Mouse (Mus musculus) limb, embryonic 10.5 days (tissue): ENCODE results near the gene Hpf1. TPM values are rescaled to one million over a fixed set of nuclear protein-coding genes. Genes with fewer than 3 reads are reported as not detected.
A peak's percentile ranks its signal among the peaks of the same experiment; 100 is the strongest.

Experiments
- DNase-seq: peaks from one replicate; pipeline ENCODE4 v3.0.0-alpha.2; 2017; ENCODE audit warnings: low spot score
- H3K27ac ChIP-seq: fragments of 300-500 bp; sonication (generic); 2 replicates; pipeline ENCODE4 v1.5.1; 2016; ENCODE audit warnings: mild to moderate bottlenecking
- H3K27me3 ChIP-seq: fragments of 300-500 bp; sonication (generic); 2 replicates; pipeline ENCODE4 v1.6.1; 2016; ENCODE audit warnings: low read depth, mild to moderate bottlenecking; ENCODE audit not compliant: poor library complexity, severe bottlenecking
- H3K36me3 ChIP-seq: fragments of 300-500 bp; sonication (generic); 2 replicates; pipeline ENCODE4 v1.6.1; 2016; ENCODE audit warnings: mild to moderate bottlenecking, moderate library complexity
- H3K4me1 ChIP-seq: fragments of 300-500 bp; sonication (generic); 2 replicates; pipeline ENCODE4 v1.6.1; 2016
- H3K4me3 ChIP-seq: fragments of 300-500 bp; sonication (generic); 2 replicates; pipeline ENCODE4 v1.5.1; 2016; ENCODE audit warnings: mild to moderate bottlenecking, moderate library complexity
- H3K9me3 ChIP-seq: fragments of 300-500 bp; sonication (generic); replicated peaks from 2 replicates; pipeline ENCODE4 v1.6.1; 2016; ENCODE audit warnings: mild to moderate bottlenecking
- WGBS: fragments of 180-500 bp; shearing (Covaris S2); methylation state at CpG from one replicate; pipeline ENCODE4 v1.1.7; 2016; 5-methylcytosine and 5-hydroxymethylcytosine counted together
- polyA plus RNA-seq: library from polyadenylated mRNA; unstranded; fragments of >200 nt; fragmentation: Nextera tagmentation; extraction: Ambion mirVana; gene quantifications from 2 replicates; pipeline ENCODE4 v1.2.1, GENCODE M21; 2016

Gene Hpf1
- polyA plus RNA-seq, 1 experiment from 2014 or later = 116 TPM

DNA sequence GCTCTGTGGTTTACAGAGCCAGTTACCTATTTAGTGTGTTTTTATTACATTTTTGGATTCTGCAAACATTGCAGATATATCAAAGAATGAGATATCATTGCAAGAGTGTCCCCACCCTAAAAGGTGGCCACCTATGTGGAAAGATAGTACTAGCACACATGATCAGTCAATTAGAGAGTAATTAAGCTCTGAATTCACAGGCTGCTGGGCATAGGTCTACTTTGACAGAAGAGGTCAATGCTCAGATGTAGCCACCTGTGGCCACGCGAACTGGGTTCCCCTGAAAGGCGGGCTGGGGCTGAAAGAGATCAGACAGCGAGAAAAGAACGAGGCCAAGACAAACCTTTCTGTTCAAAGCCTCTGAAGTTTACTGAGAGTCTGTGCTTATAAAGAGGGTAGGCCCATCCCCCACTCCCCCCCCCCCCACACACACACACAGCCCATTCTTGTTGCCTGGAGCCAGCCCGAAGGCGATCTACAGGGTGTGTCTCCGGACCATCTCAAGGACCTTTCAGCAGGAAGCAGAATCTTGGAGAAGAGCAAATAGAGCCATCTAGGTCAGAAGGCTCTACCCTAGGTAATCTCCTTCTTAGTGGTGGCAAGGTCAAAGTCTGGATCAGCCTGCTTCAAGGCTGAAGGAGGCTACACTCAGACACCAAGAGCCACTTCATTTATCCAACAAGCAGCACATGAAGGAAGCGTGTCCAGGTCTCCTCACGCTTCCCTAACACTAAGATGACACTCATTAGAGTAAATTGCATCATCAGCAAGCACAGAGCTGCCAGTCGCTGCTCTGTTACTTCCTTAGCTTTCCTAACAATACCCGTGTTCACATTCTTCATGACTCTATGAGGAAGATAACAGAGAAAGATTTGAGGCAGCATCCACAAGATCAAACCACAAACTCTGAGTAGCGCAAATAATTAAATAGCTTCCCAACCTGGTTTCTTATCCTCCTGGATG, 19.7 kb upstream of the Hpf1 start:
- Histone ChIP-seq H3K9me3 (no peaks in the 10 kb centered on the region), H3K27ac (no peak overlapping the region), H3K36me3 (no peaks in the 10 kb centered on the region), H3K4me1 (peaks cover 4% of the 10 kb centered on the region), H3K4me3 (no peak overlapping the region), H3K27me3 (no peaks in the 10 kb centered on the region)
- 90% methylated on average over 13 of the region's 13 CpGs for WGBS
- DNase-seq = no peak

DNA sequence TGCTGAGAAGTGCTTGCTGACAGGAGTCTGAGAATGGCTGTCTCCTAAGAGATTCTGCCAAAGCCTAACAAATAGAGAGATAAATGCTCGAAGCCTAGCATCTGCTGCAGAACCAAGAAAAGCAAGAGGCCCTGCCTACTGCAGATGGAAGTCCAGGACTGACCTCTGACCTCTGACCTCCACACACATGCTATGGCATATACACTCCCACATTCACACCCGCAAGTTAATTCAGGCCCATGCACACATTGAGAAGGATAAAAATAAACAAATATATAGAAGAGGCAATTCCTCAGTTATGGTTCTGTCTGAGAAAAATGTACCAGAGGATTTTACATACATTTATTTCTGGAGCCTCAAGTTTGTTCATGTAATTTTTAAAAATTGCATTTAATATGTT, 11.6 kb upstream of the Hpf1 start:
- WGBS = 74% methylated on average over 2 of the region's 2 CpGs
- no peaks in the 10 kb centered on the region for H3K9me3 ChIP-seq
- no peaks in the 10 kb centered on the region for H3K36me3 ChIP-seq

DNA sequence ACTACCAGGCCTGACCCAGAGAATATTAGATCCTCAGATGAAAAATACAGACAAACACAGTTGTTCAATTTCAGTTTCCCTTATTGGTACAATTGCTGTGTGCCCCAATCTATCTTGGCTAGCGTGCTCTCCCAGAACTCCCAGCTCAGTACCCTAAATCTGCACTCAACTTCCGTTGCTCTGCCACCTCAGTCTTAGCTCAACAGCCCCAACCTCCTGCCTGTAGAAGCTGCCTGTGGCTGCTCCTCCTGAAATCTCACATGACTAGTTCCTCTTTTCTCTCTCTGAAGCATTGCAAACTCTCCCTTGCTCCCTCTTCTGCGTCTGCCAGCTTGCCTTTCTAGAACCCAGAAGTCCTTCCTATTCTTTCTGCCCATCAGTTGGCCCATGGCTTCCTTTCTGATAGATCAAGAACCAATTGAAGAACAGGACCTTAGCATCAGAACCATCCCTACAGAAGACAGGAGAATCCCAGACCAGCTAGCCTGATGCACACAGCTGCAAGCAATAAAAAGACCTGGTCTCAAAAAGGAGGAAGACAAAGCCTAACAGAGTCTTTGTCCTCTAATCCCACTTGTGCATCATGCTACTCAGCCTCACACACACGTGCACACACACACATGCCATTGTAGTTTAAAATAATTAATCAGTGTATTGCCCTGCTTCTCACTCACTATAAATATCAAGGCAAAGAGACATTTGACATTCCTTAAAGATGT, 6.6 kb upstream of the Hpf1 start:
- Histone ChIP-seq H3K4me3 (no peak overlapping the region), H3K27me3 (no peaks in the 10 kb centered on the region), H3K4me1 (peaks cover 4% of the 10 kb centered on the region; the same call in 1 of the 2 replicates), H3K27ac (no peak overlapping the region), H3K36me3 (no peaks in the 10 kb centered on the region), H3K9me3 (no peaks in the 10 kb centered on the region)
- WGBS = 79% methylated on average over 4 of the region's 4 CpGs
- DNase-seq = no peak

More for the DNA sequence above, 11.6 kb upstream of the Hpf1 start:
- no peak for DNase-seq
- H3K27me3 ChIP-seq = no peaks in the 10 kb centered on the region
- H3K4me3 ChIP-seq = no peak overlapping the region
- H3K4me1 ChIP-seq = peaks cover under 1% of the 10 kb centered on the region; the same call in 1 of the 2 replicates
- H3K27ac ChIP-seq = no peak overlapping the region

DNA sequence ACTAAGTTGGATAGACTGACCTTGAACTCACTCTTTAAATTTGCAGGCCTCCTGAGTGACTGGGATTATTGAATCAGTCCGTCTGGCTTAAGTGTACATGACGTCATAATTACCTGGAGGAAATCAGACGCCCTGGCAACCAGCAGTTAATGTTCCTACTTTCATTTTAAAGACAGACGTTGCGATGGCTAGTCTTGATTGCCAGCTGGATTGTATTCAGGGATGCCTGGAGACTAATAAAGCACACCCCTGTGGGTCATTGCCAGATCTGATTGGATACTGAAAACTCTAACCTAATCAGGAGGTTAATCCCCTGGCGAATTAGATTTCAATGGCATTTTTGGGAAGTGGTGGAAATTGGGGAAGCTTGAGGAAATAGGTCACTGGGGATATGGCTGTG, 3.5 kb upstream of the Hpf1 start:
- H3K4me1 ChIP-seq = peaks cover 14% of the 10 kb centered on the region
- 51% methylated on average over 6 of the region's 6 CpGs for WGBS
- H3K27ac ChIP-seq = no peak overlapping the region
- H3K4me3 ChIP-seq = no peak overlapping the region
- no peaks in the 10 kb centered on the region for H3K36me3 ChIP-seq
- no peaks in the 10 kb centered on the region for H3K9me3 ChIP-seq
- DNase-seq = no peak
- no peaks in the 10 kb centered on the region for H3K27me3 ChIP-seq

DNA sequence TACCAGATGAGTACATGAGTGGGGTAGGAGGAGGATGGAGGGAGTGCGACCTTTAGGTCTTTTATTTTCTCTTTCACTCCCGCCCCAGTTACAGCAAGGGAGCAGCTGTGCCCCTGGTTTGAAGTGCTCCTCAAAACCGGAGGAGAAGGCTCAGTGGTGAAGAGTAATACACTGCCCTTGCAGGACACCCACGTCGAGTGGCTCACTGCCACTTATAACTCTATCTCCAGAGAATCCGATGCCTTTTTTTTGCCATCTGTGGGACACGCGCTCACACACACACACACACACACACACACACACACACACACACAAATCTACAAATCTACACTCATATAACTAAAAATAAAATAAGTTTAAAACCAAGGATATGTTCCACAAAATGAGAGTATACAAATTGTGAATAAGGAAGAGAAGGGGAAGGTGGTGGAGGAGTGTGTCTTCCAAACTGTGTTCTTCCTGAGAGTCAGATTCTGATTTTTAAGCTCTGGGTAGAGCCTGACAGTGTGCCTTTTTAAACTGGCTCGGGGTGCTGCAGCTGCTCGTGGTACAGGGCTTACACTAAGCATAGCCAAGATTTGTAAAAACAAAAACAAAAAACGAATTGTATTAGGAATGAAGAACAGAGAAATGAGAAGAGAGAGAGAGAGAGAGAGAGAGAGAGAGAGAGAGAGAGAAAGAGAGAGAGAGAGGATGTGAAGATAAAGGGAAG, 931 bp upstream of the Hpf1 start:
- peaks cover 16% of the 10 kb centered on the region for H3K36me3 ChIP-seq
- H3K4me1 ChIP-seq = peaks cover 20% of the 10 kb centered on the region
- WGBS = 85% methylated on average over 11 of the region's 11 CpGs
- peak overlapping the region; percentile 90; the same call in 1 of the 2 replicates for H3K27ac ChIP-seq
- H3K9me3 ChIP-seq = no peaks in the 10 kb centered on the region
- DNase-seq = no peak
- peak overlapping the region; percentile 76; the same call in 1 of the 2 replicates for H3K4me3 ChIP-seq
- H3K27me3 ChIP-seq = no peaks in the 10 kb centered on the region

DNA sequence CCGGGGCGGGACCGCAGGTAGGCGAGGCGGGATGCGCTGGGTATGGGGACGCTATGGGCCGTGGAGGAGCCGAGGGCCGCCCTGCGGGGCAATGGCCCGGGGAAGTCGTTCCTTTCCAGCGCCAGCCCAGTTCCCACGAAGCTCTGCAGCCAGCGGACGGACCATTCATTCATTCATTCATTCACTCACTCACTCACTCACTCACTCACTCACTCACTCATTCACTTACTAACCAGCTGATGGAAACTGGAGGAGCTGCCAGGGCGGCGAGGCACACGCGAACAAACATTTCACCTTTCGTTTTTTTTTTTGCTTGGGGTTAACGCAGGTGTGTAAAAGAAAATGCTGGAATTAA, 279 bp downstream of the Hpf1 start:
- Histone ChIP-seq H3K27ac (peak overlapping the region; percentile 90), H3K4me1 (peaks cover 20% of the 10 kb centered on the region), H3K4me3 (peak overlapping the region; percentile 76), H3K9me3 (no peaks in the 10 kb centered on the region), H3K27me3 (no peaks in the 10 kb centered on the region), H3K36me3 (peaks cover 28% of the 10 kb centered on the region)
- WGBS = 2% methylated on average over 23 of the region's 23 CpGs
- DNase-seq = no peak

DNA sequence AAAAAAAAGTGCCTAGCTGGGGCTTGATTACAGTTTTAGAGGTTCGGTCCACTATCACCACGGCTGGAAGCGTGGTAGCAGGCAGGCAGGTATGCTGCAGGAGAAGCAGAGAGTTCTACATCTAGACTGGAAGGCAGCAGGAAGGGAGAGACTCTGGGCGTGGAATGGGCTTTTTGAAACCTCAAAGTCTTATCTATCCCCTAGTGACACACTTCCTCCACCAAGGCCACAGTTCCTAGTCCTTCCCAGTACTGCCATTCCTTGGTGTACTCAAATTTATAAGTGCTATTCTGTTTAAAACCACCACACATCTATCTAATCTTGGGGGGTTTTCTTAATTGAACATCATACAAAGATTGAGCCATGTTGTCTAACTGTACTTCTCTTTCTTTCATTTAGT, 1.5 kb downstream of the Hpf1 start:
- H3K27me3 ChIP-seq = no peaks in the 10 kb centered on the region
- H3K4me1 ChIP-seq = peaks cover 19% of the 10 kb centered on the region
- no peak overlapping the region for H3K27ac ChIP-seq
- 95% methylated on average over 4 of the region's 4 CpGs for WGBS
- no peaks in the 10 kb centered on the region for H3K9me3 ChIP-seq
- peaks cover 39% of the 10 kb centered on the region for H3K36me3 ChIP-seq
- no peak for DNase-seq
- peak overlapping the region; percentile 76; the same call in 1 of the 2 replicates for H3K4me3 ChIP-seq

DNA sequence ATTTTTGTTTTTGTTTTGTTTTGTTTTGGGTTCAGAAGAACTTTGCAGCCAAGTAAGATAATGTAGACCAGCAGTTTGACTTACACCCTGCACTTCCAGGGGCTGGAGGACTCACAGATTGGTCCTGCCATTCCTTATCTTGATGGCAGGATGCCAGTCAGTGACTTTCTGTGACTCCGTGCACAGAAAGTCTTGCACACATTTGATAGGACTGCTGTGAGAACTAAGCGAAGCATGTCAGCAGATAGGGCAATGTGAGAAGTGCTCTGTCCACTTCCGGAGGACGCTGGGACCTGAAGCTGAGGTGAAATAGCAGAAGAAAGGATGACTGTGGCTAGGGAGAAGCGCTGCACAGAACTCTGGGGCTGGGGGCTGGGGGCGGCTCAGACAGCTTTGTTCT, 5.7 kb downstream of the Hpf1 start:
- H3K9me3 ChIP-seq = no peaks in the 10 kb centered on the region
- DNase-seq = no peak
- peaks cover 72% of the 10 kb centered on the region for H3K36me3 ChIP-seq
- H3K27me3 ChIP-seq = no peaks in the 10 kb centered on the region
- H3K27ac ChIP-seq = no peak overlapping the region
- H3K4me3 ChIP-seq = no peak overlapping the region
- WGBS = 94% methylated on average over 6 of the region's 6 CpGs
- peaks cover 14% of the 10 kb centered on the region for H3K4me1 ChIP-seq

DNA sequence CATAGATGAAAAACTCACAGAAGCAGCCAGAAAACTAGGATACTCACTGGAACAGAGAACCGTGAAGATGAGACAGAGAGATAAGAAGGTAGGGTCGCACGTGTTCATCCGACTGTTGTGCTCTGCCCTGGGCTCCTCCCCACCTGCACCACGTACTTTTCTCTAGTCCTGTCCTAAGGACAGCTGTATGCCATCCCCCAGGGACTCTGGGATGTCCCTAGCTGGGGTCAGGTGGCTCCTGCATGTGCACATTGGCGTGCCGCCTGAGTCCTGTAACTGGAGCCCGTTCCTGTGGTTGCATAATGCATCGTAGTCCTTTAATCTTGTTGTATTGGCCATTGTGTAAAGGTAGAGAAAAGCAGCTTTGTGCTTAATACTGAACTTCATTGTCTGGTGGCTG, 9.9 kb downstream of the Hpf1 start:
- no peak overlapping the region for H3K27ac ChIP-seq
- peaks cover 76% of the 10 kb centered on the region for H3K36me3 ChIP-seq
- no peaks in the 10 kb centered on the region for H3K27me3 ChIP-seq
- no peaks in the 10 kb centered on the region for H3K4me1 ChIP-seq
- H3K9me3 ChIP-seq = no peaks in the 10 kb centered on the region
- DNase-seq = no peak
- 90% methylated on average over 9 of the region's 9 CpGs for WGBS
- no peak overlapping the region for H3K4me3 ChIP-seq

DNA sequence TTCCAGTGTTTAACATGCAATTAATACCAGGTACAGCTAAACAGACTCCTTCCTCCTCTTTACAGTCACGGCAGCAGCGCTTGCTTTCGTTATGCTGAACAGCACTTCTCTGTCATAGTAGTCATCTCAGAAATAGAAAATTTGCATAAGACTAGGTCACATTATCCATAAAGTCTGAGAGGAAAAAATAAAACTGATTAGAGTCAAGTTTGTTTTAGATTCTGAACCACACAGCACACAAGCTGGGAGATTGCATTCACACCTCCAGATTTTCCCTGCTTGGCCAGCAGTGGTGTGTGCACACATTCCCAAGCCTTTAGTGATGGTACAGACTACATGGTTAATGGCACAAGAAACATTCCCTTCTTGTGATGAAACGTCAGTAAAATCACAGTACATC, 21.9 kb downstream of the Hpf1 start:
- H3K4me3 ChIP-seq = no peak overlapping the region
- 82% methylated on average over 4 of the region's 4 CpGs for WGBS
- H3K9me3 ChIP-seq = no peaks in the 10 kb centered on the region
- H3K27me3 ChIP-seq = no peaks in the 10 kb centered on the region
- H3K36me3 ChIP-seq = peaks cover 32% of the 10 kb centered on the region
- no peak for DNase-seq
- no peak overlapping the region for H3K27ac ChIP-seq
- H3K4me1 ChIP-seq = no peaks in the 10 kb centered on the region

DNA sequence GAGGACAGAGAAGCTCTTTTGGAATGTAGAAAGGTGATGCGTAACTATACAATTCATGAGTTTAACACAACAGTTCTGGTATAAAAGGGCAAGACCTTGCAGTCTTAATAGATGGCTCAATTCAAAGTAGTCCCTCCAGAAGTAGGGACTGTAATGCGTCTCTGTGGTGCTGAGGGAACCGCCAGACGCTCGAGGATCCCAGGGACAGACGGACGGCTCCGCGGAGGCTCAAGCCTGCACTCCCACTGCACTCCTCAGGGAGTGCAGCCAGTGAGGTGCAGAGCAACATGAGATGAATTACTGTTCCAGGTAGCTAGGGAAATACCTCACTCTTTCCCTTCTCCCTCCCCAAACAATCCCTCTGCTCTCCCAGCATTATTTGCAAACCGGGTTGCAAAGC, 22.3 kb downstream of the Hpf1 start:
- H3K36me3 ChIP-seq = peaks cover 28% of the 10 kb centered on the region
- no peak for DNase-seq
- H3K9me3 ChIP-seq = no peaks in the 10 kb centered on the region
- no peak overlapping the region for H3K27ac ChIP-seq
- no peak overlapping the region for H3K4me3 ChIP-seq
- 51% methylated on average over 10 of the region's 10 CpGs for WGBS
- no peaks in the 10 kb centered on the region for H3K4me1 ChIP-seq
- H3K27me3 ChIP-seq = no peaks in the 10 kb centered on the region

DNA sequence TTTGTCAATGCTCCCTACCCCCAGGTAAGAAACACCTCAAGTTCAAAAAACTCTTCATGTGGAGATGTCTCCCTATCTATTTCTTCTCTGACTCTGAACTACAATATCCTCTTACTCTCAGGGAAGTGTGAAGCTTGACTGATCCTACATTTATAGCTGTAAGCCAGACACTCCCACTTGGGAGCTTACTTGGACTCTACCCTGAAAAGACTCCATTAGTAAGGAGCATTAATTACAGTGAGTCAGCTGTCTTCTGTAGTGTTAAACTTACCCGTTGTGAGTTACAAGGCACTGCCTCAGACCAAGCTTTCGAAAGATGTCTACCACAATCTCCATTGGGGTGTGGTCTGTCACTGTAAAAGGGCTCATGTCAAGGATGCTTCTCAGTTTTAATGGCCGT, 28.9 kb downstream of the Hpf1 start:
- WGBS = 90% methylated on average over 3 of the region's 3 CpGs
- Histone ChIP-seq H3K4me1 (no peaks in the 10 kb centered on the region), H3K27me3 (no peaks in the 10 kb centered on the region), H3K36me3 (peaks cover 5% of the 10 kb centered on the region; the same call in 1 of the 2 replicates), H3K27ac (no peak overlapping the region), H3K4me3 (no peak overlapping the region), H3K9me3 (no peaks in the 10 kb centered on the region)
- no peak for DNase-seq
